Mouse (Mus musculus) kidney, embryonic 15.5 days (tissue): ENCODE measurements around the gene Stk17b. TPM values are rescaled to one million over a fixed set of nuclear protein-coding genes. Genes with fewer than 3 reads are reported as not detected.

Experiments
- ATAC-seq: fragments of 200-750 bp; cut with Nextera tagmentation; replicated peaks from 2 replicates; pipeline ENCODE4 v1.8.0; 2017; ENCODE audit warnings: moderate TSS enrichment; ENCODE audit not compliant: low FRiP score
- H3K27ac ChIP-seq: fragments of 300-500 bp; sonication (generic); 2 replicates; pipeline ENCODE4 v1.5.1; 2015; ENCODE audit warnings: mild to moderate bottlenecking, inconsistent platforms
- H3K27me3 ChIP-seq: fragments of 300-500 bp; sonication (generic); 2 replicates; pipeline ENCODE4 v1.6.1; 2015; ENCODE audit warnings: inconsistent platforms
- H3K36me3 ChIP-seq: fragments of 300-500 bp; sonication (generic); 2 replicates; pipeline ENCODE4 v1.6.1; 2015; ENCODE audit warnings: inconsistent platforms
- H3K4me1 ChIP-seq: fragments of 300-500 bp; sonication (generic); 2 replicates; pipeline ENCODE4 v1.6.1; 2015; ENCODE audit warnings: inconsistent platforms
- H3K4me2 ChIP-seq: fragments of 300-500 bp; sonication (generic); 2 replicates; pipeline ENCODE4 v1.6.1; 2015; ENCODE audit warnings: moderate library complexity, mild to moderate bottlenecking, inconsistent platforms
- H3K4me3 ChIP-seq: fragments of 300-500 bp; sonication (generic); replicated peaks from 2 replicates; pipeline ENCODE4 v1.5.1; 2015; ENCODE audit warnings: mild to moderate bottlenecking, inconsistent platforms
- H3K9ac ChIP-seq: fragments of 300-500 bp; sonication (generic); 2 replicates; pipeline ENCODE4 v1.6.1; 2015; ENCODE audit warnings: mild to moderate bottlenecking, inconsistent platforms
- H3K9me3 ChIP-seq: fragments of 300-500 bp; sonication (generic); replicated peaks from 2 replicates; pipeline ENCODE4 v1.6.1; 2016; ENCODE audit warnings: inconsistent platforms
- WGBS: fragments of 180-500 bp; shearing (Covaris S2); methylation state at CpG from one replicate; pipeline ENCODE4 v1.1.7; 2015; ENCODE audit warnings: mixed read lengths; 5-methylcytosine and 5-hydroxymethylcytosine counted together
- polyA plus RNA-seq: library from polyadenylated mRNA; unstranded; fragments of >200 nt; fragmentation: Nextera tagmentation; extraction: Ambion mirVana; gene quantifications from 2 replicates; pipeline ENCODE4 v1.2.1, GENCODE M21; 2015

Stk17b gene
- polyA plus RNA-seq: 13.0 and 16.5 TPM in 2 replicates

- WGBS: under 1% methylated on average over 73 of the region's 81 CpGs
- peak within 1 kb of the TSS; percentile 93 for H3K4me3 ChIP-seq
- H3K4me2 ChIP-seq: peak within 1 kb of the TSS; percentile 69
Measured at GRCm38 (mm10) chr1:53784721-53785418, at the start of gene Stk17b. Gene Stk17b, minus strand, starts transcription at chr1:53785224.

DNA sequence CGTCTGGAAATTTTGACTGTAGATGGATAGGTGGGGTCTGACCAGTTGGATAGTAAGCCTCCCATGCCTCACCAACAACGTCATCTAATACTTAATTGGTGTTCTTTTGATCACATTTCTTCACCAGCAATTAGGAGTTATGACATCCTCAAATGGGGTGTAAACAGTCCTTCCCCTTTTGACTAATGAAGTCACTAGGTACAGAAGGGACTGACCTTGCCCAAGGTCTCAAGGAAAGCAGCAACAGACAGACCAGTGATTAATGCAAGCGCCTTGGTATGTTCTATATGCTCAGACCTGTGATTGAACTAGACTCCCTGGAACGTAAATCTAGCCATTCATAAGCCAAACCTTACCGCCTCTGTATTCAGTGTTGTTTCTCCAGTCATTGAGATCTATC is 45.3 kb upstream of the Stk17b start:
- no peak overlapping the region for H3K4me3 ChIP-seq
- no peaks in the 10 kb centered on the region for H3K4me1 ChIP-seq
- H3K9me3 ChIP-seq: no peaks in the 10 kb centered on the region
- H3K27me3 ChIP-seq: no peaks in the 10 kb centered on the region
- H3K27ac ChIP-seq: no peak overlapping the region
- no peak overlapping the region for H3K4me2 ChIP-seq
- ATAC-seq: no peak
- 66% methylated on average over 5 of the region's 5 CpGs for WGBS
- no peaks in the 10 kb centered on the region for H3K36me3 ChIP-seq
- H3K9ac ChIP-seq: no peak overlapping the region

More at GRCm38 (mm10) chr1:53784721-53785418, at the start of gene Stk17b:
- Histone ChIP-seq H3K9me3 (no peaks in the 10 kb centered on the region), H3K4me1 (peaks cover 3% of the 10 kb centered on the region; the same call in 1 of the 2 replicates), H3K36me3 (no peaks in the 10 kb centered on the region), H3K9ac (peak within 1 kb of the TSS; percentile 76), H3K27me3 (no peaks in the 10 kb centered on the region), H3K27ac (peak within 1 kb of the TSS; percentile 92)
- ATAC-seq: peak; percentile 99

- 79% methylated on average over 9 of the region's 9 CpGs for WGBS
- H3K27me3 ChIP-seq: no peaks in the 10 kb centered on the region
- H3K27ac ChIP-seq: no peak overlapping the region
- no peak overlapping the region for H3K4me2 ChIP-seq
- no peak for ATAC-seq
- no peak overlapping the region for H3K4me3 ChIP-seq
- no peaks in the 10 kb centered on the region for H3K36me3 ChIP-seq
- no peaks in the 10 kb centered on the region for H3K9me3 ChIP-seq
- peaks cover 4% of the 10 kb centered on the region; the same call in 1 of the 2 replicates for H3K4me1 ChIP-seq
- H3K9ac ChIP-seq: no peak overlapping the region
Measured at GRCm38 (mm10) chr1:53829089-53829488, 44.1 kb upstream of the Stk17b start.

DNA sequence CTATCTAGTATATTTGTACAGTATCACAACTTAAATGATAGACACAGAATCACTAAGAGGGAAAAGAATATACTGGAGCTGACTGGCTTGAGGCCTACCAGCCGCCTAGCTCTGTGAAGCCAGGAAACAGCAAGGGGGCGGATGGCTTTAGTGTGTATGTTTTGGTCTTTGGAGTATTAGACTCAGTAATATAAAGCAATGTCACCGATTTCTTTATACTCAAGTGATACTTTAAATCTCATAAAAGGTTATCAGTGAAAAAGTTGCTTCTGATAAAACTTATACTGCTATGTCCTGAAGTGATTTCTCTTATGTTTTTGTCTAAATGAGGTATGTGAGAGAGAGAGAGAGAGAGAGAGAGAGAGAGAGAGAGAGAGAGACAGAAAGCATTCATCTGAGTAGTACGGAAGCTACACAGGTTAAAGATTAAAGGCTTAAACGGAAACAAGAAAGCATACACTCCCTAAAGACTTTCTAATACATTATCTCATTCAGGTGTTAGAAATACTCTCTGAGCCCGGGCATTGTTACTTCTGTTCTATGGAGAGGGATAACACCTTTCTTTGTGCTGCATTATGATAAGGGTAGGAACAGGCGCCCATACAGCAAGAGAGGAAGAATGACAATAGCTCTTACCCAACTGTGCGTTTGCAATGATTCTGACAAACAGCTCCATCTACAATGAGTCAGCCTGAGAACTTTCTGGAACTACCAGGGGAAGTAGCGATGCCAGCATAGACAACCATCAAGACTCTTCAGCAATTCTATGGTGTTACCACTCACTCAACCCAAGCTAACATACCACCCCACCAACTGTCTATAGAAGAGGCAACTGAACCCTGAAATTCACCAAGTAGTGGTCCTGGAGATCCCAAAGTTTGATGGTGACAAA is 39.7 kb upstream of the Stk17b start:
- Histone ChIP-seq H3K9ac (no peak overlapping the region), H3K4me1 (peaks cover 14% of the 10 kb centered on the region; the same call in 1 of the 2 replicates), H3K4me3 (no peak overlapping the region), H3K36me3 (no peaks in the 10 kb centered on the region), H3K27me3 (no peaks in the 10 kb centered on the region), H3K9me3 (no peaks in the 10 kb centered on the region), H3K4me2 (no peak overlapping the region), H3K27ac (peak overlapping the region; percentile 64)
- WGBS: 84% methylated on average over 9 of the region's 9 CpGs
- ATAC-seq: peak; percentile 15; the same call in 1 of the 2 replicates

DNA sequence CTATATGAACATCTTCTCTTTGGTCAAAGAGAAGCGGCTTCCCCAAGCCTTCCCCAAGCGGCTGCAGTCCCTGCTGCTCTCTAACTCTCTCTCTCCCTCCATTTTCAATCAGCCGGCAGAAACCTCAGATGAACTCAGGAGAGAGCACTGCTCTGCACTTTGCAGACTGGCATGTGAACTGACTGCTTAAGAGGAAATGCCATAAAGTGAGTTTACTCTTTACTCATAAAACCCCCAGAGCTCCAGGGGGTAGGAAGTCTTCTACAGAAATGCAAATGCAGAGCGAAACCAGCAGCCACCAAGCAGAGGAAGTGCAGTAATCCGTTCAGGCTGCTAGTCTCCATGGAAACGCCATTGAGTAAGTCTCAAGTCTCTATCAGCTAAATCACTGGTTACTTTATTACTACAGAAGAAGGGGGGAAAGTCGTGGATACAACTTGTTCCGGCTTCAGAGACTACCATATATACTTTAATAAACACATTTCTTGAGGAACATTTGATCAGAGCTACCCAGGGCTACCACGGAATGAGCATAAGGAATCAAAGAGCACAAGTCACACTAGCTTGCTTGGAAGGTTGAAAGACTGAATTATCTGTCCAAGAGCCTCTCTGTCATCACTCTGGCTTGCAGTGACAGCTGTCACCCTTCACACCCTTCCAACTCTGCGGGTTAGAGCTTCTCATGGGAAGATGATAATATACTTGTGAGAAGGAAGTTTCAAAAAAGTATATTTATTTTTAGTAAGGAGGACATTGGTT is 38.8 kb upstream of the Stk17b start:
- 8% methylated on average over 10 of the region's 10 CpGs for WGBS
- Histone ChIP-seq H3K4me3 (peak overlapping the region; percentile 32), H3K9me3 (no peaks in the 10 kb centered on the region), H3K27me3 (no peaks in the 10 kb centered on the region), H3K9ac (no peak overlapping the region), H3K4me2 (peak overlapping the region; percentile 52), H3K36me3 (no peaks in the 10 kb centered on the region), H3K27ac (peak overlapping the region; percentile 78), H3K4me1 (peaks cover 14% of the 10 kb centered on the region; the same call in 1 of the 2 replicates)
- peak; percentile 92 for ATAC-seq

- Histone ChIP-seq H3K27ac (no peak overlapping the region), H3K4me1 (peaks cover 14% of the 10 kb centered on the region; the same call in 1 of the 2 replicates), H3K9me3 (no peaks in the 10 kb centered on the region), H3K36me3 (no peaks in the 10 kb centered on the region), H3K27me3 (no peaks in the 10 kb centered on the region), H3K4me3 (no peak overlapping the region), H3K4me2 (no peak overlapping the region), H3K9ac (no peak overlapping the region)
- ATAC-seq: no peak
Measured at GRCm38 (mm10) chr1:53821983-53822382, 37.0 kb upstream of the Stk17b start.

GRCm38 (mm10) chr1:53820041-53820632 is 35.1 kb upstream of the Stk17b start:
- WGBS: 79% methylated on average over 5 of the region's 5 CpGs
- H3K27me3 ChIP-seq: no peaks in the 10 kb centered on the region
- H3K9me3 ChIP-seq: no peaks in the 10 kb centered on the region
- no peak overlapping the region for H3K27ac ChIP-seq
- H3K4me2 ChIP-seq: no peak overlapping the region
- no peak overlapping the region for H3K9ac ChIP-seq
- no peak for ATAC-seq
- H3K4me3 ChIP-seq: no peak overlapping the region
- H3K4me1 ChIP-seq: peaks cover 14% of the 10 kb centered on the region; the same call in 1 of the 2 replicates
- no peaks in the 10 kb centered on the region for H3K36me3 ChIP-seq

DNA sequence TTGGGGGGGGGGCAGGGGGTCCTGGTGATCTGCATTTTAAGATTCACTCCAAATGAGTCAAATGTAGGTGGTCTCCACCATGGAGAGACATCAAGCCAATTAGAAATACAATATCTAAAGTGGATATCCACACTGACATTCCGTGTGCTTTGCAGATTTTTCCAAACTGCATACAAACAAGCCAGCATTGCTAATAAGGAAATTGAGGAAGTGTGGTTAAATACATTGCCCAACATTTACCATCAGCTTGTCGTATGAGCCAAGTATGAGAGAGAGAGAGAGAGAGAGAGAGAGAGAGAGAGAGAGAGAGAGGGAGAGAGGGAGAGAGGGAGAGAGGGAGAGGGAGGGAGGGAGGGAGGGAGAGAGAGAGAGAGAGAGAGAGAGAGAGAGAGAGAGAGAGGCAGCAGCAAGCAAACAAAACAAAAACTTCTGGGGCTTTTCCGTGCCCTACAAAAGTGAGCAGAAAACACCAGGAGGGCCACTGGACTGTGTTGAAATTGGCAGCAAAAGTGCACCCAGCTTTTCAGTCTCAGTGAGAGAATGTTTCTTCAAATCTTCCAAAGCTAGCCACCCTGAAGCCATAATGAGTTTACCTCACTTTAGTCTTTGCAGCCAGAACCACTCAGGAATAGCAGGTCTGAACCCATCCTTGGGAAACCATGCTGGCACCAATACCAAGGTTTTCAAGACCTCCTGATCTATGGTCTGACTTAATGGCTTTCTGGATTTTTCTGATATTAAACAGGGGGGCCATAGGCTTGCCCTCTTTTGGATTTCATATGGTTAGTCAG is 33.2 kb upstream of the Stk17b start:
- Histone ChIP-seq H3K4me1 (peaks cover 3% of the 10 kb centered on the region; the same call in 1 of the 2 replicates), H3K9me3 (no peaks in the 10 kb centered on the region), H3K27ac (no peak overlapping the region), H3K36me3 (no peaks in the 10 kb centered on the region), H3K27me3 (no peaks in the 10 kb centered on the region), H3K9ac (no peak overlapping the region), H3K4me3 (no peak overlapping the region), H3K4me2 (no peak overlapping the region)
- WGBS: 52% methylated on average over 3 of the region's 3 CpGs
- no peak for ATAC-seq

DNA sequence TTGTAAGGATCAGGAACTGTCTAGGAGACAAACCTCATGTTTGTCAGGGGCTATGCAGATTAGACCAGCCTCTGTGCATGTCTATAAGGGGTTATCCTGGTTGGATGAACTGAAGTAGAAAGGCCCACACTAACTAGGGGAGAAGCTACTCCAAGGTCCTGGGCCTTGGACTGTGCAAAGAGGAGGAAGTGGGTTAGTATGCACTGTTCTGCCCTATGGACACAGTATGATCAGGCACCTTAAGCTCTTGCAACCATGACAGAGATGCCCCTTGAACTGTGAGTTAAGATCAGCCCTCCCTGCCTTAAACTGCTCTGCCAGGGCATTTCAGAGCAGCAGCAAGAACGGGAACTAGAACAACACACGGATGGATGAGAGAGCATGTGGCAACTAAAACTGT is 31.3 kb upstream of the Stk17b start:
- no peaks in the 10 kb centered on the region for H3K27me3 ChIP-seq
- no peaks in the 10 kb centered on the region for H3K9me3 ChIP-seq
- no peak overlapping the region for H3K4me3 ChIP-seq
- ATAC-seq: 0 out of 2 replicates have a peak, but pooled peaks have one; percentile 46
- WGBS: 29% methylated on average over 2 of the region's 2 CpGs
- H3K27ac ChIP-seq: no peak overlapping the region
- no peak overlapping the region for H3K9ac ChIP-seq
- no peaks in the 10 kb centered on the region for H3K36me3 ChIP-seq
- no peaks in the 10 kb centered on the region for H3K4me1 ChIP-seq
- no peak overlapping the region for H3K4me2 ChIP-seq

DNA sequence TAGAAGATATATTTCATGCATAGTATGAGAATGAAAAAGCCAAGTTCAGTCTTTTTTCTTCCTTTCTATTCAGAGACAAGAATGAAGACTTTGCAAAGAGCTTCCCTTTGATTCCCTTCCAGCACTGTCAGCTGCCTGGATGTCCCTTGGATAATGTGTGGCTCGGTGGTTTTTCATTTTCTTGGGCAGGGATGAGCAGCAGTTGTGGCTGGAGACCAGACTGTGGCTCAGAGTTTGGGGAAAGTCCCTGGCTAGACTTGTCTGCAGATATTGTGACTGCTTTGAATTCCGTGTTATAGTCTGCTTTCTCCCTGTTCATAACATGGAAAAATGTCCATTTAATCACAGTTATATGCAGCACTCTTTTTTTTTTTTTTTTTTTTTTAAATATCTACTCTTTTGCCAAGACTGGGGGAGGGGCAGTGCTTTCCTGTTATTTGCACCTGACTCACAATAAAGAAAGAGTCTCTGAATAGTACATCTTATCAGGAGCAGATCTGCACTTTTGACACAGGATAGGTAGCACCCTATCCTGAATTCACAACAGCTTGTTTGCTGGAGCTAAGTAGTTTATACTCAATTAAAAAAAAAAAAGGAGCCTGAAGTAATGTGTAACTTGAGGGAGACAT is 29.2 kb upstream of the Stk17b start:
- ATAC-seq: no peak

More for the DNA sequence above, 29.2 kb upstream of the Stk17b start:
- Histone ChIP-seq H3K9me3 (no peaks in the 10 kb centered on the region), H3K27me3 (no peaks in the 10 kb centered on the region), H3K4me3 (no peak overlapping the region), H3K9ac (no peak overlapping the region), H3K27ac (no peak overlapping the region), H3K36me3 (no peaks in the 10 kb centered on the region), H3K4me1 (no peaks in the 10 kb centered on the region), H3K4me2 (no peak overlapping the region)
- WGBS: 77% methylated on average over 2 of the region's 2 CpGs
